9 mouse cellular contexts compared by ENCODE assay signal in genomic region chr3:144107664-144108063, GRCm38 (mm10).
A peak's percentile ranks its signal among the peaks of the same experiment; 100 is the strongest.
DNase-seq lines count a peak whose midpoint lies in the region; ATAC-seq and TF ChIP-seq lines count a peak whose summit lies in the region.
"Had no signal": no experiment of that assay in that cellular context is flagged by ENCODE, and none has a peak within 500 bp of the region (broad histone marks: within the 10 kb centered on the region; RNA-seq: fewer than 3 reads in every experiment).

No protein-coding gene starts in this region.

- no peaks in the 10 kb centered on the region; the same call in 1 of the 2 replicates for H3K27me3 ChIP-seq in cerebellum, adult 2 months (ENCODE audit: control insufficient read depth, insufficient read depth, low read length)
- H3K27me3 ChIP-seq in heart, postnatal 0 days (ENCODE audit: control insufficient read depth, insufficient read depth, low read length) = no peaks in the 10 kb centered on the region
- H3K27me3 ChIP-seq in limb, embryonic 10.5 days (ENCODE audit: low read depth, poor library complexity, severe bottlenecking) = no peaks in the 10 kb centered on the region

- peak; percentile 39; the same call in 1 of the 2 replicates for ATAC-seq in heart, postnatal 0 days (ENCODE audit: insufficient read depth, low read depth)

- WGBS in cerebellum, adult 2 months = 4% methylated on average over 7 of the region's 7 CpGs
- 69% methylated on average over 7 of the region's 7 CpGs for WGBS in heart, postnatal 0 days
- WGBS in limb, embryonic 10.5 days = 88% methylated on average over 7 of the region's 7 CpGs

- H3K4me3 ChIP-seq in cerebellum, adult 2 months (replicated peaks; ENCODE audit: insufficient read depth, low read depth, low read length) = no peak overlapping the region
- no peak overlapping the region for H3K4me3 ChIP-seq in heart, postnatal 0 days (ENCODE audit: low read depth, low read length)
- no peak overlapping the region for H3K4me3 ChIP-seq in limb, embryonic 10.5 days

- no peak overlapping the region for H3K4me2 ChIP-seq in heart, postnatal 0 days (ENCODE audit: low read depth, low read length)

- TF ChIP-seq EP300 in heart, postnatal 0 days (IDR thresholded peaks at IDR 0.05; ENCODE audit: low read depth) = no peak

- DNase-seq in NIH3T3 (ENCODE audit: low read depth) = peak; percentile 65
- peak; percentile 83 to 90 for DNase-seq in cerebellum, adult 2 months
- DNase-seq in heart, postnatal 0 days (ENCODE audit: low spot score) = no peak
- DNase-seq in limb, embryonic 10.5 days (ENCODE audit: low spot score) = no peak
- DNase-seq in natural killer cell, adult 2 months (ENCODE audit: low spot score in 2 of 2) = no peak
- DNase-seq in spleen, postnatal 4 days (ENCODE audit: low spot score in 2 of 2) = no peak
- DNase-seq in spleen, postnatal 10 days (ENCODE audit: low spot score in 2 of 2) = no peak
- DNase-seq in yolk sac, embryonic 10.5 days (ENCODE audit: low spot score) = no peak

- TF ChIP-seq CTCF in cerebellum, adult 2 months (IDR thresholded peaks at IDR 0.05; ENCODE audit: borderline replicate concordance, insufficient read depth, low read depth, low read length) = no peak
- no peak for TF ChIP-seq CTCF in heart, postnatal 0 days (IDR thresholded peaks at IDR 0.05; ENCODE audit: low read depth)

- no peak overlapping the region for H3K27ac ChIP-seq in cerebellum, adult 2 months (ENCODE audit: insufficient read depth, low read length)
- H3K27ac ChIP-seq in heart, postnatal 0 days (ENCODE audit: low read depth) = 0 out of 2 replicates have a peak overlapping the region, but pooled peaks have one; percentile 4
- 0 out of 2 replicates have a peak overlapping the region, but pooled peaks have one; percentile 15 for H3K27ac ChIP-seq in limb, embryonic 10.5 days
- H3K27ac ChIP-seq: macrophage had no signal

- no peak overlapping the region for H3K9ac ChIP-seq in heart, postnatal 0 days (replicated peaks; ENCODE audit: low read depth, low read length)

- no peaks in the 10 kb centered on the region for H3K4me1 ChIP-seq in cerebellum, adult 2 months (ENCODE audit: control insufficient read depth, insufficient read depth, low read length)
- H3K4me1 ChIP-seq in heart, postnatal 0 days (ENCODE audit: control insufficient read depth, insufficient read depth) = no peaks in the 10 kb centered on the region
- H3K4me1 ChIP-seq in limb, embryonic 10.5 days = no peaks in the 10 kb centered on the region

- no peaks in the 10 kb centered on the region for H3K9me3 ChIP-seq in heart, postnatal 0 days (replicated peaks; ENCODE audit: control insufficient read depth, low read length)
- no peaks in the 10 kb centered on the region for H3K9me3 ChIP-seq in limb, embryonic 10.5 days (replicated peaks)

- no peak for TF ChIP-seq POLR2A in cerebellum, adult 2 months (IDR thresholded peaks at IDR 0.05; ENCODE audit: borderline replicate concordance, insufficient read depth, low read length)

- H3K36me3 ChIP-seq in heart, postnatal 0 days (replicated peaks; ENCODE audit: control insufficient read depth, insufficient read depth, low read length) = no peaks in the 10 kb centered on the region
- H3K36me3 ChIP-seq in limb, embryonic 10.5 days = no peaks in the 10 kb centered on the region

Comparison
In these comparisons a context has a peak if more than half of its experiments do, and no peak if none do; other contexts are left out.
1. DNase-seq: peak in NIH3T3 (single experiment) and cerebellum, adult 2 months (2 of 2); none in heart, postnatal 0 days (single experiment), limb, embryonic 10.5 days (single experiment), natural killer cell, adult 2 months (0 of 2), spleen, postnatal 4 days (0 of 2), spleen, postnatal 10 days (0 of 2) and yolk sac, embryonic 10.5 days (single experiment).